In the genomic region with DNA sequence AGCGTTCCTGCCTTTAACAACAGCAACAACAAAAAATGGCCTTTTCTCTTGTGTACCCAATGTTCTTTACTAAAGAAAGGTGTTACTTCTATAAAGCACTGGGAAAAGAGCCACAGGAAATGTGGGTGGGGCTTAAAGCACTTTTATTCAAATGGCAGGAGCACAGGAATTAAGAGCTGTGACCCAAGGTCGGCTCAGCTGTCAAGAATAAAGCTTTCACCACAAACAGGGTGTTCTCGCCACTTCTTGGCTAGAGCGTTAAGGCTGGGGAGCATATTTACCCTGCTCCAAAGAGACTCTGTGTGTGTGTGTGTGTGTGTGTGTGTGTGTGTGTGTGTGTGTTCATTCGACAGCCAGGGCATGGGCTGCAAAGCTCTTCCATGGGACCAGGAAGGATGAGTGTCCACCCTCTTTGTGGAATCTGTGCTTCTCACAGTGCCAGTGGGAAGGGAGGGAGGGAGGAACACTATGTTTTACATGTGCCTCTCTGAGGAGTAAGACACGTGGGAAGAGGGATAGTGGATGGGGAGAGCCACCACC, we compare ENCODE assay signal across 14 mouse cellular contexts.
A peak's percentile ranks its signal among the peaks of the same experiment; 100 is the strongest.
DNase-seq lines count a peak whose midpoint lies in the region; ATAC-seq lines count a peak whose summit lies in the region.
"Had no signal": no experiment of that assay in that cellular context is flagged by ENCODE, and none has a peak within 500 bp of the region (broad histone marks: within the 10 kb centered on the region; RNA-seq: fewer than 3 reads in every experiment).

No protein-coding gene starts in this region.

- H3K27ac ChIP-seq in forebrain, embryonic 13.5 days, result 0 out of 2 replicates have a peak overlapping the region, but pooled peaks have one; percentile 19
- H3K27ac ChIP-seq in forebrain, embryonic 12.5 days, result no peak overlapping the region
- H3K27ac ChIP-seq in intestine, embryonic 15.5 days, result no peak overlapping the region
- H3K27ac ChIP-seq: left cerebral cortex, adult 2 months; liver, embryonic 15.5 days had no signal

- H3K4me1 ChIP-seq in forebrain, embryonic 13.5 days, result peaks cover 67% of the 10 kb centered on the region
- H3K4me1 ChIP-seq in forebrain, embryonic 12.5 days, result peaks cover 66% of the 10 kb centered on the region
- peaks cover 40% of the 10 kb centered on the region for H3K4me1 ChIP-seq in intestine, embryonic 15.5 days (replicated peaks)
- H3K4me1 ChIP-seq: liver, embryonic 15.5 days had no signal

- no peak overlapping the region for H3K4me2 ChIP-seq in forebrain, embryonic 13.5 days
- no peak overlapping the region for H3K4me2 ChIP-seq in forebrain, embryonic 12.5 days
- no peak overlapping the region for H3K4me2 ChIP-seq in intestine, embryonic 15.5 days (replicated peaks)
- H3K4me2 ChIP-seq: liver, embryonic 15.5 days had no signal

- WGBS in forebrain, embryonic 13.5 days, result 22% methylated on average over 6 of the region's 6 CpGs
- WGBS in forebrain, embryonic 12.5 days, result 19% methylated on average over 5 of the region's 6 CpGs
- 44% methylated on average over 6 of the region's 6 CpGs for WGBS in intestine, embryonic 15.5 days

- DNase-seq in kidney, adult 18-20 months, result peak; percentile 28
- DNase-seq in kidney, postnatal 10 days, result no peak
- DNase-seq in ES-CJ7 (ENCODE audit: low read depth, low spot score), result peak; percentile 35
- DNase-seq in kidney, postnatal 25 days, result peak; percentile 54 to 68
- no peak for DNase-seq in layer of hippocampus, postnatal 10 days (ENCODE audit: low spot score in 2 of 2)
- DNase-seq: adrenal gland, adult 8-10 months; B cell, adult 2 months; cerebellum, adult 11 months had no signal

- peaks cover 7% of the 10 kb centered on the region; the same call in 1 of the 2 replicates for H3K36me3 ChIP-seq in forebrain, embryonic 13.5 days (ENCODE audit: poor library complexity, severe bottlenecking)
- H3K36me3 ChIP-seq in forebrain, embryonic 12.5 days (replicated peaks), result peaks cover 2% of the 10 kb centered on the region; the same call in 1 of the 2 replicates
- no peaks in the 10 kb centered on the region for H3K36me3 ChIP-seq in intestine, embryonic 15.5 days
- H3K36me3 ChIP-seq: liver, embryonic 15.5 days had no signal

- ATAC-seq in forebrain, embryonic 13.5 days, result no peak
- no peak; the same call in 1 of the 2 replicates for ATAC-seq in forebrain, embryonic 12.5 days (ENCODE audit: low FRiP score)
- no peak for ATAC-seq in intestine, embryonic 15.5 days
- ATAC-seq: inflammation-experienced regulatory T-cells, adult 6 months had no signal

- H3K9ac ChIP-seq in forebrain, embryonic 13.5 days, result no peak overlapping the region
- H3K9ac ChIP-seq in forebrain, embryonic 12.5 days, result no peak overlapping the region
- H3K9ac ChIP-seq in intestine, embryonic 15.5 days, result no peak overlapping the region
- H3K9ac ChIP-seq: liver, embryonic 15.5 days had no signal

- no peaks in the 10 kb centered on the region for H3K27me3 ChIP-seq in forebrain, embryonic 13.5 days
- no peaks in the 10 kb centered on the region for H3K27me3 ChIP-seq in forebrain, embryonic 12.5 days
- H3K27me3 ChIP-seq in intestine, embryonic 15.5 days (replicated peaks), result no peaks in the 10 kb centered on the region

- no peak overlapping the region for H3K4me3 ChIP-seq in forebrain, embryonic 13.5 days
- H3K4me3 ChIP-seq in forebrain, embryonic 12.5 days (replicated peaks), result no peak overlapping the region
- H3K4me3 ChIP-seq in intestine, embryonic 15.5 days (replicated peaks), result no peak overlapping the region
- H3K4me3 ChIP-seq: left cerebral cortex, adult 2 months; liver, embryonic 15.5 days had no signal

- H3K9me3 ChIP-seq in forebrain, embryonic 13.5 days (replicated peaks), result no peaks in the 10 kb centered on the region
- H3K9me3 ChIP-seq in forebrain, embryonic 12.5 days, result no peaks in the 10 kb centered on the region
- H3K9me3 ChIP-seq in intestine, embryonic 15.5 days, result no peaks in the 10 kb centered on the region
- H3K9me3 ChIP-seq: liver, embryonic 15.5 days had no signal

Comparison
In these comparisons a context has a peak if more than half of its experiments do, and no peak if none do; other contexts are left out.
1. DNase-seq: peak in kidney, adult 18-20 months (single experiment), ES-CJ7 (single experiment) and kidney, postnatal 25 days (2 of 2); none in kidney, postnatal 10 days (single experiment) and layer of hippocampus, postnatal 10 days (0 of 2).